Mouse (Mus musculus) testis, adult 2 months (tissue): ENCODE results near the gene Jund. TPM values are rescaled to one million over a fixed set of nuclear protein-coding genes. Genes with fewer than 3 reads are reported as not detected.

Experiments
- H3K27ac ChIP-seq: fragments of 200-500 bp; 2 replicates; pipeline ENCODE4 v1.5.1; 2012; ENCODE audit warnings: low read depth, low read length; ENCODE audit not compliant: control insufficient read depth, insufficient read depth
- H3K27me3 ChIP-seq: fragments of 200-500 bp; 2 replicates; pipeline ENCODE4 v1.6.1; 2012; ENCODE audit warnings: mild to moderate bottlenecking, low read length, moderate library complexity; ENCODE audit not compliant: control insufficient read depth, insufficient read depth
- H3K36me3 ChIP-seq: fragments of 200-500 bp; 2 replicates; pipeline ENCODE4 v1.6.1; 2012; ENCODE audit warnings: mild to moderate bottlenecking, low read length; ENCODE audit not compliant: control insufficient read depth, insufficient read depth
- H3K4me1 ChIP-seq: fragments of 200-500 bp; 2 replicates; pipeline ENCODE4 v1.6.1; 2012; ENCODE audit warnings: low read length; ENCODE audit not compliant: control insufficient read depth, insufficient read depth
- H3K4me3 ChIP-seq: fragments of 200-500 bp; 2 replicates; pipeline ENCODE4 v1.5.1; 2012; ENCODE audit warnings: low read depth, mild to moderate bottlenecking, low read length, moderate library complexity, mixed read lengths; ENCODE audit not compliant: control insufficient read depth
- CTCF ChIP-seq: fragments of 200-500 bp; IDR thresholded peaks from 2 replicates; pipeline ENCODE4 v1.5.1; 2012; ENCODE audit warnings: low read depth, mild to moderate bottlenecking, inconsistent platforms, low read length, moderate library complexity; ENCODE audit not compliant: control insufficient read depth, insufficient read depth, insufficient replicate concordance
- POLR2A ChIP-seq: fragments of 200-500 bp; IDR thresholded peaks from 2 replicates; pipeline ENCODE4 v1.6.1; 2012; ENCODE audit warnings: low read depth, mild to moderate bottlenecking, inconsistent platforms, low read length, moderate library complexity; ENCODE audit not compliant: control insufficient read depth
- polyA plus RNA-seq: library from polyadenylated mRNA; depleted of rRNA; stranded (reverse); fragments of >200 nt; gene quantifications from 2 replicates; pipeline ENCODE4 v1.2.3, GENCODE M21; 2012

The Jund gene
- polyA plus RNA-seq, 1 experiment: 79.2 TPM

- no peak overlapping the region for H3K27ac ChIP-seq
- no peak for TF ChIP-seq CTCF
- TF ChIP-seq POLR2A: no peak
- H3K4me3 ChIP-seq: no peak overlapping the region
- no peaks in the 10 kb centered on the region for H3K36me3 ChIP-seq
- H3K27me3 ChIP-seq: no peaks in the 10 kb centered on the region
- H3K4me1 ChIP-seq: peaks cover 2% of the 10 kb centered on the region; the same call in 1 of the 2 replicates
These were observed 33.1 kb upstream of the Jund start for GRCm38 (mm10) chr8:70665599-70665998.

- Histone ChIP-seq H3K27ac (no peak overlapping the region), H3K4me1 (peaks cover 4% of the 10 kb centered on the region), H3K4me3 (no peak overlapping the region), H3K27me3 (no peaks in the 10 kb centered on the region), H3K36me3 (no peaks in the 10 kb centered on the region)
- TF ChIP-seq POLR2A: no peak
- no peak for TF ChIP-seq CTCF
These were observed 31.7 kb upstream of the Jund start for GRCm38 (mm10) chr8:70667071-70667470.

GRCm38 (mm10) chr8:70671615-70672324 is 27.0 kb upstream of the Jund start:
- Histone ChIP-seq H3K4me3 (no peak overlapping the region), H3K27me3 (no peaks in the 10 kb centered on the region), H3K4me1 (peaks cover 23% of the 10 kb centered on the region), H3K36me3 (no peaks in the 10 kb centered on the region), H3K27ac (peak overlapping the region; percentile 49; the same call in 1 of the 2 replicates)
- no peak for TF ChIP-seq CTCF
- no peak for TF ChIP-seq POLR2A

GRCm38 (mm10) chr8:70672325-70673078 is 26.2 kb upstream of the Jund start:
- Histone ChIP-seq H3K36me3 (no peaks in the 10 kb centered on the region), H3K27me3 (no peaks in the 10 kb centered on the region), H3K4me3 (peak overlapping the region; percentile 96), H3K27ac (peak overlapping the region; percentile 80), H3K4me1 (peaks cover 21% of the 10 kb centered on the region)
- TF ChIP-seq POLR2A (no peak), CTCF (no peak)

GRCm38 (mm10) chr8:70673079-70673856 is 25.5 kb upstream of the Jund start, which contains the start of gene Lsm4:
Gene Lsm4, plus strand, starts transcription at chr8:70673248.
- Histone ChIP-seq H3K27me3 (no peaks in the 10 kb centered on the region), H3K4me1 (peaks cover 21% of the 10 kb centered on the region), H3K27ac (peak within 1 kb of the TSS; percentile 95), H3K36me3 (no peaks in the 10 kb centered on the region), H3K4me3 (peak within 1 kb of the TSS; percentile 96)
- peak; percentile 40 for TF ChIP-seq POLR2A
- peak; percentile 52; the same call in 1 of the 2 replicates for TF ChIP-seq CTCF

- Histone ChIP-seq H3K4me3 (peak overlapping the region; percentile 96; the same call in 1 of the 2 replicates), H3K27me3 (no peaks in the 10 kb centered on the region), H3K27ac (peak overlapping the region; percentile 95), H3K36me3 (no peaks in the 10 kb centered on the region), H3K4me1 (peaks cover 21% of the 10 kb centered on the region)
- TF ChIP-seq POLR2A (no peak), CTCF (no peak)
These were observed 24.6 kb upstream of the Jund start for GRCm38 (mm10) chr8:70674109-70674508.
